ENCODE assay signal across 8 mouse cellular contexts in genomic region chr1:121326591-121327343, GRCm38 (mm10). TPM values are rescaled to one million over a fixed set of nuclear protein-coding genes. Genes with fewer than 3 reads are reported as not detected.
A peak's percentile ranks its signal among the peaks of the same experiment; 100 is the strongest.
DNase-seq lines count a peak whose midpoint lies in the region; ATAC-seq and TF ChIP-seq lines count a peak whose summit lies in the region.

No protein-coding gene starts in this region.

- no peaks in the 10 kb centered on the region for H3K27me3 ChIP-seq in kidney, embryonic 14.5 days (ENCODE audit: control insufficient read depth, insufficient read depth, low read length)
- H3K27me3 ChIP-seq in E14TG2a.4 (ENCODE audit: insufficient read depth, low read length) = no peaks in the 10 kb centered on the region
- H3K27me3 ChIP-seq in embryonic facial prominence, embryonic 13.5 days = no peaks in the 10 kb centered on the region
- no peaks in the 10 kb centered on the region for H3K27me3 ChIP-seq in intestine, embryonic 15.5 days (replicated peaks)

- no peaks in the 10 kb centered on the region for H3K9me3 ChIP-seq in kidney, embryonic 14.5 days (ENCODE audit: control insufficient read depth, low read length)
- H3K9me3 ChIP-seq in E14TG2a.4 (ENCODE audit: low read length) = no peaks in the 10 kb centered on the region
- H3K9me3 ChIP-seq in embryonic facial prominence, embryonic 13.5 days = no peaks in the 10 kb centered on the region
- H3K9me3 ChIP-seq in intestine, embryonic 15.5 days = no peaks in the 10 kb centered on the region

- no peaks in the 10 kb centered on the region for H3K36me3 ChIP-seq in kidney, embryonic 14.5 days (ENCODE audit: control insufficient read depth, insufficient read depth, low read length)
- H3K36me3 ChIP-seq in E14TG2a.4 (ENCODE audit: insufficient read depth, low read length) = no peaks in the 10 kb centered on the region
- H3K36me3 ChIP-seq in embryonic facial prominence, embryonic 13.5 days = peaks cover 3% of the 10 kb centered on the region; the same call in 1 of the 2 replicates
- no peaks in the 10 kb centered on the region for H3K36me3 ChIP-seq in intestine, embryonic 15.5 days

- peak overlapping the region; percentile 86 for H3K4me3 ChIP-seq in kidney, embryonic 14.5 days (ENCODE audit: low read length)
- H3K4me3 ChIP-seq in E14TG2a.4 (replicated peaks; ENCODE audit: low read length) = peak overlapping the region; percentile 90
- H3K4me3 ChIP-seq in embryonic facial prominence, embryonic 13.5 days = peak overlapping the region; percentile 77
- peak overlapping the region; percentile 77 for H3K4me3 ChIP-seq in intestine, embryonic 15.5 days (replicated peaks)

- 23% methylated on average over 18 of the region's 18 CpGs for WGBS in kidney, embryonic 14.5 days
- 26% methylated on average over 18 of the region's 18 CpGs for WGBS in embryonic facial prominence, embryonic 13.5 days
- WGBS in intestine, embryonic 15.5 days = 22% methylated on average over 18 of the region's 18 CpGs

- peak overlapping the region; percentile 82 for H3K4me2 ChIP-seq in kidney, embryonic 14.5 days (replicated peaks; ENCODE audit: low read depth, low read length)
- peak overlapping the region; percentile 79 for H3K4me2 ChIP-seq in embryonic facial prominence, embryonic 13.5 days
- peak overlapping the region; percentile 80 for H3K4me2 ChIP-seq in intestine, embryonic 15.5 days (replicated peaks)

- peaks cover 12% of the 10 kb centered on the region for H3K4me1 ChIP-seq in kidney, embryonic 14.5 days (ENCODE audit: control insufficient read depth, insufficient read depth, low read length)
- H3K4me1 ChIP-seq in E14TG2a.4 (replicated peaks; ENCODE audit: low read depth, low read length) = peaks cover 7% of the 10 kb centered on the region
- H3K4me1 ChIP-seq in embryonic facial prominence, embryonic 13.5 days = peaks cover 31% of the 10 kb centered on the region
- H3K4me1 ChIP-seq in intestine, embryonic 15.5 days (replicated peaks) = peaks cover 5% of the 10 kb centered on the region

- ATAC-seq in kidney, embryonic 14.5 days (ENCODE audit: low FRiP score, low TSS enrichment) = no peak
- ATAC-seq in embryonic facial prominence, embryonic 13.5 days (ENCODE audit: insufficient number of reproducible peaks, insufficient read depth, low FRiP score, low TSS enrichment, low read depth) = no peak
- ATAC-seq in intestine, embryonic 15.5 days = 0 out of 2 replicates have a peak, but pooled peaks have one; percentile 0

- H3K9ac ChIP-seq in kidney, embryonic 14.5 days (ENCODE audit: low read depth, low read length) = peak overlapping the region; percentile 79
- peak overlapping the region; percentile 84 for H3K9ac ChIP-seq in embryonic facial prominence, embryonic 13.5 days
- H3K9ac ChIP-seq in intestine, embryonic 15.5 days = peak overlapping the region; percentile 74

- H3K27ac ChIP-seq in kidney, embryonic 14.5 days (ENCODE audit: low read depth, low read length) = 0 out of 2 replicates have a peak overlapping the region, but pooled peaks have one; percentile 87
- no peak overlapping the region for H3K27ac ChIP-seq in embryonic facial prominence, embryonic 13.5 days
- H3K27ac ChIP-seq in intestine, embryonic 15.5 days = no peak overlapping the region

- DNase-seq in kidney, postnatal 36 days = no peak
- peak; percentile 61 for DNase-seq in naive thymus-derived CD4-positive, alpha-beta T cell, adult 2 months (ENCODE audit: low read depth)
- DNase-seq in natural killer cell, adult 2 months (ENCODE audit: low spot score in 2 of 2) = no peak
- DNase-seq in layer of hippocampus, postnatal 10 days (ENCODE audit: low spot score in 2 of 2) = no peak

- TF ChIP-seq CTCF in E14TG2a.4 (conservative IDR thresholded peaks at IDR 0.05; ENCODE audit: low read length) = no peak

RNA-seq across cellular contexts. Expression of gene Insig2, which starts 5.6 kb away (rescaled TPM):
- 20.5 and 23.3 TPM in 2 replicates for polyA plus RNA-seq in kidney, embryonic 14.5 days (2014; fragmentation: Nextera tagmentation; extraction: Ambion mirVana)
- 34.7 and 40.6 TPM in 2 replicates for polyA plus RNA-seq in embryonic facial prominence, embryonic 13.5 days (2015; fragmentation: Nextera tagmentation; extraction: Ambion mirVana)
- polyA plus RNA-seq in intestine, embryonic 15.5 days (2015; fragmentation: Nextera tagmentation; extraction: Ambion mirVana) = 25.6 and 31.9 TPM in 2 replicates
- total RNA-seq in layer of hippocampus, postnatal 10 days (2021) = 10 to 100 TPM; 38.9 to 44.9 TPM
